Mouse (Mus musculus) erythroblast, embryonic 14.5 days (primary cell): ENCODE data around the gene Syvn1.

Experiments used
- GATA1 ChIP-seq: IDR thresholded peaks from 2 replicates; pipeline ENCODE4 v1.6.1; 2012; ENCODE audit warnings: low read length, inconsistent platforms, mixed read lengths
- TAL1 ChIP-seq: IDR thresholded peaks from 3 replicates; pipeline ENCODE4 v1.6.1; 2012; ENCODE audit warnings: low read length, inconsistent platforms, mixed read lengths

GRCm38 (mm10) chr19:6068951-6069350 lies 22.6 kb downstream of the Syvn1 start:
- no peak for TF ChIP-seq TAL1
- TF ChIP-seq GATA1 = no peak
